Mouse (Mus musculus) liver, embryonic 15.5 days (tissue): ENCODE measurements around the gene Rbsn. TPM values are rescaled to one million over a fixed set of nuclear protein-coding genes. Genes with fewer than 3 reads are reported as not detected.
A peak's percentile ranks its signal among the peaks of the same experiment; 100 is the strongest.

Source experiments
- ATAC-seq: fragments of 200-750 bp; cut with Nextera tagmentation; 2 replicates; pipeline ENCODE4 v1.8.0; 2017; ENCODE audit warnings: moderate number of reproducible peaks, mild to moderate bottlenecking, moderate library complexity; ENCODE audit not compliant: insufficient read depth
- H3K27ac ChIP-seq: fragments of 300-500 bp; sonication (generic); replicated peaks from 2 replicates; pipeline ENCODE4 v1.5.1; 2015; ENCODE audit warnings: mild to moderate bottlenecking, inconsistent platforms
- H3K27me3 ChIP-seq: fragments of 300-500 bp; sonication (generic); 2 replicates; pipeline ENCODE4 v1.6.1; 2015; ENCODE audit warnings: mild to moderate bottlenecking, inconsistent platforms
- H3K36me3 ChIP-seq: fragments of 300-500 bp; sonication (generic); replicated peaks from 2 replicates; pipeline ENCODE4 v1.6.1; 2015; ENCODE audit warnings: moderate library complexity, mild to moderate bottlenecking, inconsistent platforms
- H3K4me1 ChIP-seq: fragments of 300-500 bp; sonication (generic); replicated peaks from 2 replicates; pipeline ENCODE4 v1.6.1; 2015; ENCODE audit warnings: inconsistent platforms
- H3K4me2 ChIP-seq: fragments of 300-500 bp; sonication (generic); 2 replicates; pipeline ENCODE4 v1.6.1; 2015; ENCODE audit warnings: moderate library complexity, mild to moderate bottlenecking, inconsistent platforms
- H3K4me3 ChIP-seq: fragments of 300-500 bp; sonication (generic); replicated peaks from 2 replicates; pipeline ENCODE4 v1.5.1; 2015; ENCODE audit warnings: mild to moderate bottlenecking, inconsistent platforms
- H3K9ac ChIP-seq: fragments of 300-500 bp; sonication (generic); 2 replicates; pipeline ENCODE4 v1.6.1; 2015; ENCODE audit warnings: moderate library complexity, mild to moderate bottlenecking, inconsistent platforms
- H3K9me3 ChIP-seq: fragments of 300-500 bp; sonication (generic); replicated peaks from 2 replicates; pipeline ENCODE4 v1.6.1; 2016; ENCODE audit warnings: inconsistent platforms
- WGBS: fragments of 180-500 bp; shearing (Covaris S2); methylation state at CpG from one replicate; pipeline ENCODE4 v1.1.7; 2015; ENCODE audit warnings: mixed read lengths; ENCODE audit not compliant: insufficient replicate concordance; 5-methylcytosine and 5-hydroxymethylcytosine counted together
- polyA plus RNA-seq: library from polyadenylated mRNA; unstranded; fragments of >200 nt; fragmentation: Nextera tagmentation; extraction: Ambion mirVana; gene quantifications from 2 replicates; pipeline ENCODE4 v1.2.1, GENCODE M21; 2015

Rbsn gene
- polyA plus RNA-seq, result 6.6 and 7.6 TPM in 2 replicates

GRCm38 (mm10) chr6:92214773-92215449 lies at the start of gene Rbsn:
Rbsn (minus strand) TSS chr6:92214925.
- peak; percentile 95 for ATAC-seq
- Histone ChIP-seq H3K27ac (peak within 1 kb of the TSS; percentile 86), H3K36me3 (peaks cover 15% of the 10 kb centered on the region), H3K4me1 (peaks cover 23% of the 10 kb centered on the region), H3K9me3 (no peaks in the 10 kb centered on the region), H3K4me2 (peak within 1 kb of the TSS; percentile 93), H3K27me3 (no peaks in the 10 kb centered on the region), H3K9ac (peak within 1 kb of the TSS; percentile 84), H3K4me3 (peak within 1 kb of the TSS; percentile 92)
- 10% methylated on average over 35 of the region's 35 CpGs for WGBS

- Histone ChIP-seq H3K4me1 (0 out of 2 replicates have a peak, but pooled peaks cover 3% of the 10 kb centered on the region), H3K9me3 (no peaks in the 10 kb centered on the region), H3K4me3 (no peak overlapping the region), H3K36me3 (no peaks in the 10 kb centered on the region), H3K27ac (no peak overlapping the region), H3K4me2 (no peak overlapping the region), H3K9ac (no peak overlapping the region), H3K27me3 (peaks cover 3% of the 10 kb centered on the region; the same call in 1 of the 2 replicates)
- ATAC-seq, result no peak
- 43% methylated on average over 4 of the region's 4 CpGs for WGBS
These were observed 46.6 kb upstream of the Rbsn start for GRCm38 (mm10) chr6:92261162-92261843.

DNA sequence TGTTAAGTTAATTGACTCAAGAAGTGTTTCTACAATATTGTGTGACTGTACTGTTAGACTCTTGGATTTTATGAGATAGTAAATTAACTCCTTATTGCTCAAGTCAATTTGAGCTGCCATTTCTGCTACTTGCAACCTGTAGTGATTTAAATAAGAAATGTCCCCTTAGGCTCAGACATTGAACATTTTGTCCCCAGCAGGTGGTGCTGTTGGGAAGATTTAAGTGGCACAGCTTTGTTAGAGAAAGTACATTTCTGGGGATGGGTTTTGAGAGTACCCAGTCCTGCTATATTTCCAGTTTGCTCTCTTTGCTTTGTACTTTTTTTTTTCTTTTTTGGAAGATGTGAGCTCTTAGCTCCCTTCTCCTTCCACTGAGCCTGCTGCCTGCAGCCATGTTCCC lies 40.6 kb upstream of the Rbsn start:
- H3K9me3 ChIP-seq, result 0 out of 2 replicates have a peak, but pooled peaks cover 5% of the 10 kb centered on the region
- no peaks in the 10 kb centered on the region for H3K36me3 ChIP-seq
- no peak overlapping the region for H3K9ac ChIP-seq
- no peak overlapping the region for H3K4me2 ChIP-seq
- no peak overlapping the region for H3K27ac ChIP-seq
- no peak for ATAC-seq
- H3K4me3 ChIP-seq, result no peak overlapping the region
- 0 out of 2 replicates have a peak, but pooled peaks cover 3% of the 10 kb centered on the region for H3K4me1 ChIP-seq
- H3K27me3 ChIP-seq, result no peaks in the 10 kb centered on the region

DNA sequence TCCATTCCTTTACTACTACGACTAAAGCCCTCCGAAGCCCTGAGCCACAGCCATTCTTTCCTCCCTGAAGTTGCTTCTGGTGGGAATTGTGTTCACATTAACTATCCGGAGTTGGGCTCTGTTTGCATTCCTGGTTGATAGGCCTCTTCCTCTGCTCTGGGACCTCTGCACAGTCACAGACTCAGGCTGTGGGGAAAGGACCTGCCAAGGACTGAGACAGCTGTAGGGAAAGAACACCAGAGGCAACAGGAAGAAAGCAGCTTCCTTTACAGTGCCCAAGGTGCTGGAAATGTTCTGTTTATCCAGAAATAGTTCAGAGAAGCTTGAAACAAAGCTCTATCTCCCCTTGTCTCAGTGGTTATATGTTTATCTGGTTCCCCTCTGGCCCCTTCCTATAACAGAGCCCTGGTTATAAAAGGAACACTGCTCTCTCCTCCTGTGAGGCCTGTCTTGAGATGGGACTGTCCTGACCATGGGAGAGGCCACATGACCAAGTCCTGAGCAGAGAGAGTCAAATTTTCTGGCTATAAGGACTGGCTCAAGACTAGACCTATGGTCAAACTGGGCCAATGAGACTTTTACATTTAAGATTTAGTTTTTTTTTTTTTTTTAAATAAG lies 38.6 kb upstream of the Rbsn start:
- no peak for ATAC-seq
- 41% methylated on average over 3 of the region's 3 CpGs for WGBS

GRCm38 (mm10) chr6:92247215-92247919 lies 32.6 kb upstream of the Rbsn start:
- ATAC-seq, result no peak
- Histone ChIP-seq H3K27me3 (peaks cover 46% of the 10 kb centered on the region), H3K9ac (no peak overlapping the region), H3K27ac (no peak overlapping the region), H3K4me1 (no peaks in the 10 kb centered on the region), H3K4me3 (no peak overlapping the region), H3K9me3 (no peaks in the 10 kb centered on the region), H3K36me3 (no peaks in the 10 kb centered on the region), H3K4me2 (no peak overlapping the region)
- 26% methylated on average over 7 of the region's 7 CpGs for WGBS

More for the DNA sequence above, 38.6 kb upstream of the Rbsn start:
- no peak overlapping the region for H3K9ac ChIP-seq
- no peaks in the 10 kb centered on the region for H3K36me3 ChIP-seq
- H3K9me3 ChIP-seq, result 0 out of 2 replicates have a peak, but pooled peaks cover 5% of the 10 kb centered on the region
- H3K4me1 ChIP-seq, result no peaks in the 10 kb centered on the region
- no peak overlapping the region for H3K4me3 ChIP-seq
- H3K27me3 ChIP-seq, result no peaks in the 10 kb centered on the region
- no peak overlapping the region for H3K27ac ChIP-seq
- H3K4me2 ChIP-seq, result no peak overlapping the region

GRCm38 (mm10) chr6:92246335-92246734 lies 31.6 kb upstream of the Rbsn start:
- Histone ChIP-seq H3K4me2 (no peak overlapping the region), H3K4me3 (no peak overlapping the region), H3K36me3 (no peaks in the 10 kb centered on the region), H3K9ac (no peak overlapping the region), H3K27ac (no peak overlapping the region), H3K4me1 (peaks cover 5% of the 10 kb centered on the region; the same call in 1 of the 2 replicates), H3K9me3 (no peaks in the 10 kb centered on the region), H3K27me3 (peaks cover 47% of the 10 kb centered on the region)
- WGBS, result 32% methylated on average over 3 of the region's 3 CpGs
- no peak for ATAC-seq

GRCm38 (mm10) chr6:92244591-92244990 lies 29.9 kb upstream of the Rbsn start, which contains the start of gene Trh:
Trh (minus strand) TSS chr6:92244650.
- no peak within 1 kb of the TSS for H3K4me3 ChIP-seq
- peaks cover 8% of the 10 kb centered on the region; the same call in 1 of the 2 replicates for H3K4me1 ChIP-seq
- WGBS, result 1% methylated on average over 31 of the region's 31 CpGs
- peaks cover 47% of the 10 kb centered on the region for H3K27me3 ChIP-seq
- H3K9me3 ChIP-seq, result no peaks in the 10 kb centered on the region
- 0 out of 2 replicates have a peak within 1 kb of the TSS, but pooled peaks have one; percentile 10 for H3K4me2 ChIP-seq
- ATAC-seq, result no peak
- no peak within 1 kb of the TSS for H3K27ac ChIP-seq
- H3K9ac ChIP-seq, result no peak within 1 kb of the TSS
- H3K36me3 ChIP-seq, result no peaks in the 10 kb centered on the region

GRCm38 (mm10) chr6:92241178-92241906 lies 26.6 kb upstream of the Rbsn start:
- 29% methylated on average over 3 of the region's 3 CpGs for WGBS

DNA sequence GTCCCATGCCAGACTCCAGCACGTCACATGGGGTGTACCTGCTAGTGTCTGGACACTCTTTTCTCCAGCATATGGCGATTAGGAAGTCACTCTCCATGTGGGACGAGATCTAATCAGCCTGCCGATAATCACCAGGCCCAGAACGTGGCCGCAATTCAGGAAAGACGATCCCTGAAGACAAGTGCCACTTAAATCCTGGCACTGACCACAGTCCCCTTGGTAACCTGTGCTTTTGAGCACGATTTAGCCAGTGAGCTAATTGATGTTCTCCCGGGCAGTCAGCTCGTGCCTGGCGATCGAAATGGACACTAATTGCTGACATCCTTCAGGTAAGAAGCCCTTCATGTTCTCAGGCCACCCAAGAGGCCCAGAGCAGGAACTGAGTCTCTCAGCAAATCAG lies 20.3 kb upstream of the Rbsn start:
- Histone ChIP-seq H3K4me1 (no peaks in the 10 kb centered on the region), H3K4me3 (no peak overlapping the region), H3K36me3 (no peaks in the 10 kb centered on the region), H3K27ac (no peak overlapping the region), H3K9ac (no peak overlapping the region), H3K4me2 (no peak overlapping the region), H3K9me3 (no peaks in the 10 kb centered on the region), H3K27me3 (peaks cover 5% of the 10 kb centered on the region; the same call in 1 of the 2 replicates)
- WGBS, result 67% methylated on average over 12 of the region's 12 CpGs
- ATAC-seq, result no peak

More at GRCm38 (mm10) chr6:92241178-92241906, 26.6 kb upstream of the Rbsn start:
- no peak overlapping the region for H3K4me2 ChIP-seq
- peak; percentile 96 for ATAC-seq
- no peaks in the 10 kb centered on the region for H3K36me3 ChIP-seq
- H3K27me3 ChIP-seq, result peaks cover 43% of the 10 kb centered on the region
- no peaks in the 10 kb centered on the region for H3K9me3 ChIP-seq
- no peak overlapping the region for H3K4me3 ChIP-seq
- no peak overlapping the region for H3K9ac ChIP-seq
- peaks cover 8% of the 10 kb centered on the region; the same call in 1 of the 2 replicates for H3K4me1 ChIP-seq
- no peak overlapping the region for H3K27ac ChIP-seq

- H3K9ac ChIP-seq, result no peak overlapping the region
- H3K9me3 ChIP-seq, result no peaks in the 10 kb centered on the region
- ATAC-seq, result no peak
- H3K4me3 ChIP-seq, result no peak overlapping the region
- H3K27me3 ChIP-seq, result no peaks in the 10 kb centered on the region
- H3K36me3 ChIP-seq, result no peaks in the 10 kb centered on the region
- no peaks in the 10 kb centered on the region for H3K4me1 ChIP-seq
- no peak overlapping the region for H3K4me2 ChIP-seq
- WGBS, result 50% methylated on average over 4 of the region's 4 CpGs
- no peak overlapping the region for H3K27ac ChIP-seq
These were observed 17.0 kb upstream of the Rbsn start for GRCm38 (mm10) chr6:92231762-92232161.
